Mouse (Mus musculus): ENCODE data around the gene Neurl3. TPM values are rescaled to one million over a fixed set of nuclear protein-coding genes. Genes with fewer than 3 reads are reported as not detected.
A peak's percentile ranks its signal among the peaks of the same experiment; 100 is the strongest.

The Neurl3 gene
- polyA plus RNA-seq, 1 experiment from 2014 or later, result 4.6 TPM

GRCm38 (mm10) chr1:36280938-36281337 is 6.5 kb upstream of the Neurl3 start:
- Histone ChIP-seq H3K4me1 (replicated peaks; ENCODE audit: control insufficient read depth, insufficient read depth, low read length) (no peaks in the 10 kb centered on the region), H3K4me3 (ENCODE audit: low read depth, low read length) (no peak overlapping the region), H3K27me3 (replicated peaks; ENCODE audit: control insufficient read depth, insufficient read depth, low read length) (no peaks in the 10 kb centered on the region), H3K27ac (ENCODE audit: low read depth, low read length) (no peak overlapping the region), H3K36me3 (ENCODE audit: control insufficient read depth, insufficient read depth, low read length) (no peaks in the 10 kb centered on the region), H3K9me3 (ENCODE audit: control insufficient read depth, low read length) (no peaks in the 10 kb centered on the region), H3K4me2 (no peak overlapping the region), H3K9ac (ENCODE audit: low read depth, low read length) (no peak overlapping the region)
- 79% methylated on average over 3 of the region's 3 CpGs for WGBS
- DNase-seq (ENCODE audit: low spot score) (no peak), ATAC-seq (replicated peaks; ENCODE audit: low FRiP score) (no peak)

DNA sequence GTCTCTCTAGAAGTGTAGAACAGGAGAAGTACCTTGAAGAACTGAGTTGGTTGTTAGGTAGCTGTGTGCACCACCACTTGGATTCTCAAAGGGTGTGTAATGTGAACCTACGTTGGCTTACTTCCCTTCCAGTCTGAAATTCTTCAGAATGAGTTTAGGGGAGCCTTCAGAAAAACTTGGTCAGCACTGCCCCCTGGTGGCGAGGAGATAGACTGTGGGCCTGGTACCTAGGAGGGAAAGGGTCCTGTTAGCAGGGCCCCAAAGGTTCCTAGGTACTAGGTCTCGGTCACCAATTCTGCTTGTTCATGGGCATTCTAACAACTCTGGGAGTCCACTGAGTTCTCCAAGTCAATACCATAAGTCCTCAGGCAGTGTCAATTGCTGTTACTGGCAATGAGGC is 4.7 kb upstream of the Neurl3 start:
- WGBS, result 20% methylated on average over 3 of the region's 3 CpGs
- Histone ChIP-seq H3K27ac (ENCODE audit: low read depth, low read length) (no peak overlapping the region), H3K9me3 (ENCODE audit: control insufficient read depth, low read length) (no peaks in the 10 kb centered on the region), H3K36me3 (ENCODE audit: control insufficient read depth, insufficient read depth, low read length) (no peaks in the 10 kb centered on the region), H3K4me3 (ENCODE audit: low read depth, low read length) (no peak overlapping the region), H3K9ac (ENCODE audit: low read depth, low read length) (no peak overlapping the region), H3K27me3 (replicated peaks; ENCODE audit: control insufficient read depth, insufficient read depth, low read length) (no peaks in the 10 kb centered on the region), H3K4me2 (no peak overlapping the region), H3K4me1 (replicated peaks; ENCODE audit: control insufficient read depth, insufficient read depth, low read length) (peaks cover 13% of the 10 kb centered on the region)
- DNase-seq (ENCODE audit: low spot score) (peak; percentile 75), ATAC-seq (replicated peaks; ENCODE audit: low FRiP score) (no peak)

DNA sequence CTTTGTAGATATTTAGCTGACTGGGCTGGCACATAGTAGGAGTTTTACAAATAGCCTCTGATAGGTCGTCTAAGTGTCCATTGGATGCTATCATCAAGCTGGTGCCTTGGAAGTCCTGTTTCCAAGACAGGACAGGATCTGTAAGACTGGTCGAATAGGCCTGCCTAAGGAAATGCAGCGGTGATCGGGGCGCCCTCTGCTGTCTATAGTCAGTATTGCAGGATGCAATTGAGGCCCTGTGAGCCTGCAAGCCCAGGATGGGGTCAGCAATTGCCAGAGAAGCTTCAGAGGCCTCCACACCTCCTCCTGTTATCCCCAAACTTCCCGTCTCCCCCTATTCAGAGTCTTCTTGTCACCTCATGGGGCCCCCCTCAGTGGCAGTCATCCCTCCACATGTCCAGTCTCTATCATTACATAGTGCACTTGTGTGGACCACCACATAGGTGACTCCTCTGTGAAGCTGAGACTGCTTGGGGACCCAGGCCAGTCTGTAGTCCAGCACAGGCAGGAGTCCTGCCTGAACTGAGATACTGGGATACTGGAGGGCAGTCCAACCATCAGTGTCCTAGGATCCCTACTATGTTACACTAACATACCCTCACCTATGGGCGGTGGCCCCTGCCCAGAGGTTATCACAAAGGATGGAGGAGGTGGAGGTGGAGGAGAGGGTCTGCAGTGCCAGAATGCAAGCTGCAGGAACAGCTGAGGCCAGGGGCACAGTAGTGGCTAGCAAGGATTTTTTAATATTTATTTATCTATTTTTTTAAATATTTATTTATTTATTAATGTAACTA is 3.0 kb upstream of the Neurl3 start:
- H3K27me3 ChIP-seq (replicated peaks; ENCODE audit: control insufficient read depth, insufficient read depth, low read length), result no peaks in the 10 kb centered on the region
- no peak overlapping the region for H3K4me2 ChIP-seq
- H3K36me3 ChIP-seq (ENCODE audit: control insufficient read depth, insufficient read depth, low read length), result no peaks in the 10 kb centered on the region
- no peak overlapping the region for H3K4me3 ChIP-seq (ENCODE audit: low read depth, low read length)
- H3K27ac ChIP-seq (ENCODE audit: low read depth, low read length), result no peak overlapping the region
- peak; percentile 74 for DNase-seq (ENCODE audit: low spot score)
- H3K9ac ChIP-seq (ENCODE audit: low read depth, low read length), result no peak overlapping the region
- H3K9me3 ChIP-seq (ENCODE audit: control insufficient read depth, low read length), result no peaks in the 10 kb centered on the region
- ATAC-seq (replicated peaks; ENCODE audit: low FRiP score), result no peak
- peaks cover 24% of the 10 kb centered on the region for H3K4me1 ChIP-seq (replicated peaks; ENCODE audit: control insufficient read depth, insufficient read depth, low read length)
- WGBS, result 23% methylated on average over 7 of the region's 7 CpGs

GRCm38 (mm10) chr1:36275635-36276389 is 1.3 kb upstream of the Neurl3 start:
- 54% methylated on average over 13 of the region's 13 CpGs for WGBS
- Histone ChIP-seq H3K4me2 (no peak overlapping the region), H3K36me3 (ENCODE audit: control insufficient read depth, insufficient read depth, low read length) (no peaks in the 10 kb centered on the region), H3K27ac (ENCODE audit: low read depth, low read length) (no peak overlapping the region), H3K9me3 (ENCODE audit: control insufficient read depth, low read length) (no peaks in the 10 kb centered on the region), H3K9ac (ENCODE audit: low read depth, low read length) (no peak overlapping the region), H3K4me3 (ENCODE audit: low read depth, low read length) (no peak overlapping the region), H3K27me3 (replicated peaks; ENCODE audit: control insufficient read depth, insufficient read depth, low read length) (no peaks in the 10 kb centered on the region), H3K4me1 (replicated peaks; ENCODE audit: control insufficient read depth, insufficient read depth, low read length) (peaks cover 41% of the 10 kb centered on the region)
- no peak; the same call in 1 of the 2 replicates for ATAC-seq (replicated peaks; ENCODE audit: low FRiP score)
- no peak for DNase-seq (ENCODE audit: low spot score)

GRCm38 (mm10) chr1:36273288-36273687 is 1.2 kb downstream of the Neurl3 start:
- WGBS, result 5% methylated on average over 9 of the region's 9 CpGs
- H3K4me2 ChIP-seq, result peak overlapping the region; percentile 57
- peak; percentile 65 for DNase-seq (ENCODE audit: low spot score)
- peaks cover 49% of the 10 kb centered on the region for H3K4me1 ChIP-seq (replicated peaks; ENCODE audit: control insufficient read depth, insufficient read depth, low read length)
- H3K36me3 ChIP-seq (ENCODE audit: control insufficient read depth, insufficient read depth, low read length), result no peaks in the 10 kb centered on the region
- H3K9me3 ChIP-seq (ENCODE audit: control insufficient read depth, low read length), result no peaks in the 10 kb centered on the region
- peak overlapping the region; percentile 14 for H3K4me3 ChIP-seq (ENCODE audit: low read depth, low read length)
- H3K27me3 ChIP-seq (replicated peaks; ENCODE audit: control insufficient read depth, insufficient read depth, low read length), result peaks cover 9% of the 10 kb centered on the region; the same call in 1 of the 2 replicates
- no peak overlapping the region for H3K9ac ChIP-seq (ENCODE audit: low read depth, low read length)
- H3K27ac ChIP-seq (ENCODE audit: low read depth, low read length), result peak overlapping the region; percentile 47
- 0 out of 2 replicates have a peak, but pooled peaks have one; percentile 28 for ATAC-seq (replicated peaks; ENCODE audit: low FRiP score)

DNA sequence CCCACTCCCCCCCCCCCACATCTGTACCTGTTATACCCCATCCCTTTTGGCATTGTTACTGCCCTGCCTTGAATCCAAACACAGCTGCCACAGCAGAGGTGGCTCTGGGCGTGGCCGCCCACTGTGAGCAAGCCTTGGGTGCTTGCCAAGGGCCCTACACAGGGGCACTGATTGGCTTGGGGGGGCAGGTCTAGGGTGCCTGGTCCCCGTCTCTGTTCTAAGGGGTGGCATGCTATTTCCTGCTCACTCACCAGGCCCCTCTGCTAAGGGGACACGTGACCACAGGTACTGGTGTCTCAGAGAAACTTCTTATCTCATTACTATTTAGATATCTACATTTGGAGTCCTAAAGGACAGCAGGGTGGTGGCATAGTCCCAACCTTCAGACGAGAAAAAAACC is 1.9 kb downstream of the Neurl3 start:
- peak overlapping the region; percentile 47 for H3K27ac ChIP-seq (ENCODE audit: low read depth, low read length)
- no peak for DNase-seq (ENCODE audit: low spot score)
- H3K9ac ChIP-seq (ENCODE audit: low read depth, low read length), result no peak overlapping the region

GRCm38 (mm10) chr1:36271516-36272230 is 2.8 kb downstream of the Neurl3 start:
- H3K9me3 ChIP-seq (ENCODE audit: control insufficient read depth, low read length), result no peaks in the 10 kb centered on the region
- H3K9ac ChIP-seq (ENCODE audit: low read depth, low read length), result no peak overlapping the region
- ATAC-seq (replicated peaks; ENCODE audit: low FRiP score) (no peak), DNase-seq (ENCODE audit: low spot score) (no peak)
- peak overlapping the region; percentile 41 for H3K27ac ChIP-seq (ENCODE audit: low read depth, low read length)
- no peaks in the 10 kb centered on the region for H3K36me3 ChIP-seq (ENCODE audit: control insufficient read depth, insufficient read depth, low read length)
- peaks cover 52% of the 10 kb centered on the region for H3K4me1 ChIP-seq (replicated peaks; ENCODE audit: control insufficient read depth, insufficient read depth, low read length)
- WGBS, result 51% methylated on average over 8 of the region's 8 CpGs
- H3K4me2 ChIP-seq, result peak overlapping the region; percentile 18
- H3K4me3 ChIP-seq (ENCODE audit: low read depth, low read length), result no peak overlapping the region
- H3K27me3 ChIP-seq (replicated peaks; ENCODE audit: control insufficient read depth, insufficient read depth, low read length), result peaks cover 11% of the 10 kb centered on the region; the same call in 1 of the 2 replicates

More for the DNA sequence above, 1.9 kb downstream of the Neurl3 start:
- 0 out of 2 replicates have a peak, but pooled peaks have one; percentile 29 for ATAC-seq (replicated peaks; ENCODE audit: low FRiP score)
- Histone ChIP-seq H3K4me2 (peak overlapping the region; percentile 57), H3K36me3 (ENCODE audit: control insufficient read depth, insufficient read depth, low read length) (no peaks in the 10 kb centered on the region), H3K9me3 (ENCODE audit: control insufficient read depth, low read length) (no peaks in the 10 kb centered on the region), H3K4me3 (ENCODE audit: low read depth, low read length) (no peak overlapping the region), H3K27me3 (replicated peaks; ENCODE audit: control insufficient read depth, insufficient read depth, low read length) (peaks cover 11% of the 10 kb centered on the region; the same call in 1 of the 2 replicates), H3K4me1 (replicated peaks; ENCODE audit: control insufficient read depth, insufficient read depth, low read length) (peaks cover 51% of the 10 kb centered on the region)
- WGBS, result 50% methylated on average over 5 of the region's 5 CpGs

GRCm38 (mm10) chr1:36270666-36271065 is 3.8 kb downstream of the Neurl3 start:
- H3K9me3 ChIP-seq (ENCODE audit: control insufficient read depth, low read length), result no peaks in the 10 kb centered on the region
- H3K27me3 ChIP-seq (replicated peaks; ENCODE audit: control insufficient read depth, insufficient read depth, low read length), result peaks cover 11% of the 10 kb centered on the region; the same call in 1 of the 2 replicates
- DNase-seq (ENCODE audit: low spot score) (no peak), ATAC-seq (replicated peaks; ENCODE audit: low FRiP score) (no peak; the same call in 1 of the 2 replicates)
- H3K9ac ChIP-seq (ENCODE audit: low read depth, low read length), result no peak overlapping the region
- H3K36me3 ChIP-seq (ENCODE audit: control insufficient read depth, insufficient read depth, low read length), result no peaks in the 10 kb centered on the region
- H3K27ac ChIP-seq (ENCODE audit: low read depth, low read length), result peak overlapping the region; percentile 41
- H3K4me3 ChIP-seq (ENCODE audit: low read depth, low read length), result no peak overlapping the region
- H3K4me1 ChIP-seq (replicated peaks; ENCODE audit: control insufficient read depth, insufficient read depth, low read length), result peaks cover 51% of the 10 kb centered on the region
- peak overlapping the region; percentile 19; the same call in 1 of the 2 replicates for H3K4me2 ChIP-seq
- WGBS, result 31% methylated on average over 3 of the region's 3 CpGs

All from liver, embryonic 11.5 days (tissue).